Mouse (Mus musculus) megakaryocyte progenitor cell, adult 5-6 weeks (primary cell): ENCODE results near the gene Dst. TPM values are rescaled to one million over a fixed set of nuclear protein-coding genes. Genes with fewer than 3 reads are reported as not detected.
A peak's percentile ranks its signal among the peaks of the same experiment; 100 is the strongest.

ENCODE experiments used
- ATAC-seq: replicated peaks from 2 replicates; pipeline ENCODE4 v1.8.0; 2016; ENCODE audit warnings: mild to moderate bottlenecking, moderate TSS enrichment, inconsistent platforms; ENCODE audit not compliant: poor library complexity
- total RNA-seq, 2 experiments: library from RNA; stranded (forward) in 1 of 2; stranded (reverse) in 1 of 2; fragments of 157-497, 149-512 nt in 1 of 2; fragments of 200-1000 nt in 1 of 2; gene quantifications; 2 replicates each; pipeline versions ENCODE4 v1.2.3 to v1.2.4; 2015 to 2017

Gene Dst
- total RNA-seq, 2 experiments from 2014 or later, result 1.3 to 3.2 TPM

DNA sequence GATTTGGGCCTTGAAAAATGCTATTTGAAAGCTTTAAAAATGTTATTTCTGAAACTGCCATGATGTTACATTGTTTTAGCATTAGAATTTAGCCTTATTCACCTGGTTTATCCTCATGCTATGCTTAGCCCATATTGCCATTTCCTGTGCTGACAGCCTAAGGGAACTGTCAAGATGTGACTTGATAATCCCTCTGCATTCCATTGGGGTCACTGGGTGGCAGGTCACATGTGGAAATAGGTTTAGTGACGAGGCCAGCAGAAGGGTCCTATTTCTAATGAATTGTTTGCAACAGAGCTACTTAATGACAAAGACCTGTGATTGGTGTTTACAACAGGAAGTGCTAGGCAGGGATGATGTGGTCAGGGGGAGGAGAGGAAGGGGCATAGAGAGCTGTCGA is 61.9 kb downstream of the Dst start:
- ATAC-seq, result no peak

- no peak for ATAC-seq
Observed at GRCm38 (mm10) chr1:33974401-33974800, 66.4 kb downstream of the Dst start.

- no peak for ATAC-seq
Observed at GRCm38 (mm10) chr1:33975333-33975732, 67.3 kb downstream of the Dst start.

- ATAC-seq, result peak; percentile 66
Observed at GRCm38 (mm10) chr1:33977832-33978231, 69.8 kb downstream of the Dst start.

- no peak for ATAC-seq
Observed at GRCm38 (mm10) chr1:33980420-33980819, 72.4 kb downstream of the Dst start.

- no peak for ATAC-seq
Observed at GRCm38 (mm10) chr1:33989643-33990042, 81.6 kb downstream of the Dst start.

DNA sequence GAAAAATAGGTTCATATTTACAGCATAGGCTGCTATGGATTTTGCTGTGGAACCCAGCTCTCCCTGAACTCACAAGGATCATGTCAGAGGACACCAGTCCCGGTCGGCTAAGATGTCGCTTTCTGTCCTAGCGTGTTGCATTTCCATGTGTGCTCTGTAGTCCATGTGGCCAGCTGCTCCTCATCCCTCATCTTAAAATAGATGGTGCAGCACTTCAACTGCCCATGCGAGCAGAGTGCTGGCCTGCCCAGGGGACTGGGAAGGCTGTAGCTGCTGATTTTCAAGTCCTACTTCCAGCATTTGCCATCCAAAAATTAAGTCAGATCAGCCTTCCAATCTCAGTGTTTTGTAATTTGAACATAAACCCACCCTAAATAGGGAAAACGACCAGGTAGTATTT is 83.0 kb downstream of the Dst start:
- no peak for ATAC-seq

DNA sequence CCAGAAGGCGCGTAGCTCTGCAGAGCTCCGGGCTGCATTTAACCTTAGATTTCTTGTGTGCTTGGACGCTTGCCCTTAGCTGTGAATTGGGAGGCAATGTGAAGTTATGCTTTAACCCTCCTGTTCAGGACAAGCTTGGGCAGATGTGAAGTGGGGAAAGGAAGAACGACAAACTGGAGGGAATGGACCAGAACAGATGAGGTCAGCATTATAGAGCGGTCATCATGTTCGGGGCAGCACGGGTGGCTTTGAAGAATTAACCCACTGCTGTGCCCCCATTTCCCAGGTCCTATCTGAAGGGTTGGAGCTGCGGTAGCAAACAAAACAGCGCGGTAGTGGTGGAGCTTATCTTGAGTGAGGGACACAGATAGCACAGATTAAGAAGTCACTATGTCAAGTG is 84.8 kb downstream of the Dst start:
- ATAC-seq, result no peak

DNA sequence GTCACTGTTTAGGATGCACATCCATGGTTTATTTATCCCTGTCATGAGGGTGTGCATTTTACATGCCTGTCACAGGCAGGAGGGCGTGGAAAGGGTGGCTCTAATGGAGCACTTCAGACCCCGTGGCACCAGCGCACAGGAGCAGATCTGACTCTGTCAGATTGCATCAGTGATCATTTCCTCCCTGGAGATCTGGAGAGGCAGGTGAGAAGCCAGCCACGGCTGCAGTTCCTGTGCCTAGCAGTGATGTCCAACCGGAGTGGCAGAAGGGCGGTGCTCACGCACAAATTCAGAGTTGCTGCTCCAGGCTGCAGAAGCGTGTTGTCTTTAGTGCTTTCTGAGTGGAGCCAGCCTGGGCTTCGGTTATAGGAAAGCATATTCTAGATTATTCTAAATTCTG is 86.2 kb downstream of the Dst start:
- peak; percentile 76 for ATAC-seq

GRCm38 (mm10) chr1:33995386-33995785 is 87.4 kb downstream of the Dst start:
- ATAC-seq, result no peak

- no peak for ATAC-seq
Observed at GRCm38 (mm10) chr1:33996105-33996887, 88.3 kb downstream of the Dst start.

DNA sequence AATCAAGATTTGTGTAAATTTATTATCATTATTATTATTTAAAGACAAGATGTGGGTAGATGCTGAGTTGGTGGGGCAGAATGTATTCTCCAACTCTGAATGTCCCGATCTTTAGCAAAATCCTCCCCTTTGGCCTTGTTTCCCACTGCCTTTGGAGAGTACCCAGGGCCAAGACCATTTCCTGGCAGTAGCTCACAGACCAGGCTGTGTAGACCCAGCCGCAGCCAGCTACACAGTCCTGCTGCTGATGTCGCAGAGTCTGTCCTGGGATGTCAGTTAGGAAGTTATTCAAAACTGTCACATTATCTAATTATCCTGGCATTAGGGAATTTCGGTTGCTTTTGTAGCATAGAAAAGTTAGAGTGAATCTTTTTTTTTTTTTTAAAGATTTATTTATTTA is 94.3 kb downstream of the Dst start:
- ATAC-seq, result no peak

GRCm38 (mm10) chr1:34002970-34003369 is 94.9 kb downstream of the Dst start:
- ATAC-seq, result no peak

- ATAC-seq, result no peak
Observed at GRCm38 (mm10) chr1:34005238-34005725, 97.3 kb downstream of the Dst start.

GRCm38 (mm10) chr1:34005726-34006638 is 98.0 kb downstream of the Dst start:
- peak; percentile 89 for ATAC-seq

GRCm38 (mm10) chr1:34006828-34007361 is 98.9 kb downstream of the Dst start:
- ATAC-seq, result no peak

DNA sequence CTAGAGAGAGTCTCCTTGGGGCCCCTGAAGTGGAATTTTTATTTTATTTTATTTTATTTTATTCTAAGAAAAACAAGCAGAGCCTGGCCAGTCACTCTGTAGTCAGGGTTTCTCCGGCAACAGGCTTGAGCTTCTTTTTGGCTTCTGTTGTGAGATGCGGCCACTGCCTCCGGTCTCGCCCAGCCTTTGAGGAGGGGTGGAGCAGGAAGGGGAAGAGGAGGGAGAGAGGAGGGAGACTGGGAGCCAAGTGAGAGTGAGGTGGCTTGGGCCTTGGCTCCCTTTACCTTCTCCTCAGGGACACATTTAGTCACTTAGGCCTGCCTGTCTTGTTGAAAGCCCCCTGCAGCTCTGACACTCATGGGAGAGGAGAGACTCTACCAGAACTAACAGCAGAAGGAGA is 99.4 kb downstream of the Dst start:
- no peak for ATAC-seq

DNA sequence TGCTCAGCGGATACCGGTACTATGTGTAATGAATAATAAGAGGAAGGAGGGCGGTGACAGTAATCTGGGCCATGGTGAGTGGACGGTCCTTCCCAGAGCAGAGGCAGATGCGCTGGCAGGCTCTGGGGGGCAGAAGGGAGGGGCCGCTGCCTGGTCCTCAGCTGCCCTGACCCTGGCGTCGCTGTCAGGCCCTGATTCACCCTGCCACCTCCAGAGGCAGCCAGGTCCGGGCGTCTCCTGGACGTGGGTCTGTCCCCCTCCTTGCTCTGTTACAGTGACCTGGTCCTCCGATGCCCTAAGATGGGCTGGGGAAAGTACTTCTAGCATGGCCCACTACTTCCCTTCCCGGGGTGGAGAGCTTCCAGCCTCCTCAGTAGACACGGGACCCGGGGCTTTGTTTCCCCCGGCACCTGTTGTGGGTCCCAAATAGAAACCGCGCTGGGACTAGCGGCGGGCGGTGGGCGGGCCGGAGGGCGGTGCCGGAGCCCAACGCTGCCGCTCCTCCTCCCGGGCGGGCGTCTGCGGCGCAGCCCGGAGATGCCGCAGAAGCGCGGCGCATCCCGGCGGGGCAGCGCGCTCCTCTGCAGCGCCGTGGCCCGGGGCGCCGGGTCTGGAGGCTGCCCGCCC is 103.1 kb downstream of the Dst start:
- peak; percentile 85 for ATAC-seq

DNA sequence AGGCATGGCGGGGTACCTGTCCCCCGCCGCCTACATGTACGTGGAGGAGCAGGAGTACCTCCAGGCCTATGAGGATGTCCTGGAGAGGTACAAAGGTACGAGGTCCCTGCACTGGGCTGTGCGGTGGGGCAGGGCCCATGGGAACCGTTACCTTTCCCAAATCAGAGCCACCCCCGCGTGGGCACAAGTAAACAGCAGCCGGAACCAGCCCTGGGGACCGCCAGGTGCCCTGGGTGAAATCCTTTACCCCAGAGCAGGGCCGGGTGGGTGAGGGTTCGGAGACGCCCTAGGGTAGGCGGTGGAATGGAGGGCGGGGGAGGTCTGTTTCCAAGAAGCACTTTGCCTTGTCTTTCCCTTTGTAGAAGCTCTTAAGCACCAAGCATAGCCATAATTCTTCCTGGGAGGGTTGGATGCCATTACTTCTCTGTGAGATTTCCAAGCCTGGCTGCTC is 103.8 kb downstream of the Dst start:
- ATAC-seq, result no peak

DNA sequence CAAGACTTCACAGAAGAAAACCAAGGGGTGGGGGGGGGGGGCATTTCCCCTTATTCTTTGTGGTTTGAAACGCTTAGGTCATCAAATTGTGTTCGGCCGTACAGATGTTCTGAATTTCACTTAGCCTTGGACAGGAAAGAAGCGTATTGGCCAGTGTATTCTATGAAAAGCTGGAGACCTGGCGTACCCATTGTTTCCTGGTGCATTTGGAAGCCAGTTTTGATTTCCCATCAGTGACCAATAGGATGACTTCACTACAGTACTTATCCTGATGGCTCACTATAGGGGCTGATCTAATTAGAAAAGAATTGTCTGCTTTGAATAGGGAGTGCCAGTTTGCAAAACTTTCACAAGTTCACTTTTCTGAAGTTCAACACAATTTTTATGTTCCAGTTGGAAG is 105.5 kb downstream of the Dst start:
- no peak for ATAC-seq

DNA sequence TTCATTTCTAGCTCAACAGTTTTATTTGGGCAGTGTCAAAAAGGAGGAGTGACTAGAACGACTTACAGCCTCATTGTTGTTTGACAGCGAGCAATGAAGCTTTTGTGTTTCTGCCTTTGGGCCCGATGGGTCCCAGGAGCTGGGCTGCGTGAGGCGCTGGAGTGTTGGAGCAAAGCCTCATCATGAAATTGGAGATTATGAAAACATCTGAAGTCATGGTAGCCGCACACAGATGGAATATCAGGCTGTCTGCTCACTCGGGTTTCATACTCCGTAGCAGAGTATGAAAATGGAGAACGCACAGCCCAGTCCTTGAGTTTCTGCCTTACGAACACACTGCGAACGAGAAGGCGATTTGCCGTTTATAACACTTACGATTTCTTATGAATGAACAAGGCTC is 108.8 kb downstream of the Dst start:
- ATAC-seq, result no peak
